Mouse (Mus musculus) spleen, adult 12 weeks (tissue): ENCODE data around the gene Arsb.

Source experiments
- DNase-seq: peaks from one replicate; pipeline ENCODE4 v3.0.0; 2022; ENCODE audit warnings: low spot score

Gene Arsb

DNA sequence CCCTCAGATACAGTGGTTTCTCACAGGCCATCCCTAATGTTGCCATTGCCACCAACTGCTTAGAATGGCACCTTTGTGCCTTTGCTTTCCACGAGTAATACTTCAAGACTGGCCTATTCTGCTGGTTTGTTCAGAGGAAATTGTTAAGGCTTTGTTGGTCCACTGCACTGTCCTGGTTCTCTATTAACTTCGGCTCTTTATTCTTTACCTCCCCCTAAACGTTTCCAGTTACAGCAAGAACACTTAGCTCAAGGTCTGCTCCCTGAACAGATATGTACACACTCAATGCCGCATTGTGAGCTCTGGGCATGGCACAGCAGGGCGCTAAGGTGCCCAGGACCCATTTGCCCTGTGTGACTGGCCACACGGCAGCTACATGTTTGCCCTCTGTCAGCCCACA, 119.8 kb downstream of the Arsb start:
- no peak for DNase-seq

DNA sequence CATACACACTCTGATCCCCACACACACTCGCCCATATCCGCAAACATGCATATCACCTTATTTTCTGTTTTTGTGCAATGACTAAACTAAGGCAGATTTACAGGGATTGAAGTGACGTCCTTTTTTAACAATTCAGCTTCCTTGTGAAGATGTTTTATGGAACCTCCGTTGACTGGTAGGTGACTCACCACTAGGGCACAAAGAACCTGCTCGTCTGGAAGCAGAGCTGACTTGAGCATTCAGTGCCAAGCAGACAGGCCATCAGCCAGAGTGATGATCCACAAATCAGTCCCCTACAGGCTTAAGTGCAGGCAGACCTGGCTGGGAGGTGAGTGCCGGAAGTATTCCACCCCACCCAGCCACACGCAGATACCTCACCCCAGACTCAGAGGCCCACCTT, 120.7 kb downstream of the Arsb start:
- DNase-seq: no peak

DNA sequence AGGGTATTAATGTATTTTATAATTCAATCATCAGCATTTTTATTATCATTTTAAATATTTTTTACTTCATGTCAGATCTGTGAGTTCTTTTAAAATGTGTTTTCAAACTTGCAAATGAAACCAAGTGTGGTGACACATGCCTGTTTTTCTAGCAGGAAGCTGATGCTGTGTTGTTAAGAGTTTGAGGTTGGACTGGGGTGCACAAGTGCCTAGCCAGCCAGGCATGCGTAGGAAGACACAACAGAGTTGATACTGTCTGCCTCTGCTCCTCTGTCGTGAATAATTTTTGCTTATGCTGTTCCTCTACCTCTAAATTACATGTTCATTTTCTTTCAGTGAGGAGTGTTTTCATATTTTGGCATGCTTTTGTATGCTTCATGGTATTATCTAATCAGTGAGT, 122.7 kb downstream of the Arsb start:
- no peak for DNase-seq

DNA sequence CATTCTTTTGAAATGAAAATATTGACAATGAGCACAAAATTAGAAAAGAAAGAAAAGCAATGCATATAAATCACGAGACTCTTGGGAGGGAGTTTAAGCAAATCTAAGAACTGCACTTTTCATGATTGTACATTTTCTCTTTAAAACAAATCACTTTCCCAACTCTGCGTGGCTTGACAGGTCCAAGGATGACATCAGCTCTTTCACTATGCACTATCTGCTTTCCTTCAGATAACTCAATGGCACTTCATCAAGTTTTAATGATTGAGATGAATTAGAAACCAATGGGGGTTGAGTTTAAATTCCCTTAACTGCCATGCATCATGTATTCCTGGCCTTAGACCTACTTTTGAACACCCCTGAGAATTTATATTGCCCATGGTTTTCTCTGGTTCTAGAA, 124.0 kb downstream of the Arsb start:
- no peak for DNase-seq

DNA sequence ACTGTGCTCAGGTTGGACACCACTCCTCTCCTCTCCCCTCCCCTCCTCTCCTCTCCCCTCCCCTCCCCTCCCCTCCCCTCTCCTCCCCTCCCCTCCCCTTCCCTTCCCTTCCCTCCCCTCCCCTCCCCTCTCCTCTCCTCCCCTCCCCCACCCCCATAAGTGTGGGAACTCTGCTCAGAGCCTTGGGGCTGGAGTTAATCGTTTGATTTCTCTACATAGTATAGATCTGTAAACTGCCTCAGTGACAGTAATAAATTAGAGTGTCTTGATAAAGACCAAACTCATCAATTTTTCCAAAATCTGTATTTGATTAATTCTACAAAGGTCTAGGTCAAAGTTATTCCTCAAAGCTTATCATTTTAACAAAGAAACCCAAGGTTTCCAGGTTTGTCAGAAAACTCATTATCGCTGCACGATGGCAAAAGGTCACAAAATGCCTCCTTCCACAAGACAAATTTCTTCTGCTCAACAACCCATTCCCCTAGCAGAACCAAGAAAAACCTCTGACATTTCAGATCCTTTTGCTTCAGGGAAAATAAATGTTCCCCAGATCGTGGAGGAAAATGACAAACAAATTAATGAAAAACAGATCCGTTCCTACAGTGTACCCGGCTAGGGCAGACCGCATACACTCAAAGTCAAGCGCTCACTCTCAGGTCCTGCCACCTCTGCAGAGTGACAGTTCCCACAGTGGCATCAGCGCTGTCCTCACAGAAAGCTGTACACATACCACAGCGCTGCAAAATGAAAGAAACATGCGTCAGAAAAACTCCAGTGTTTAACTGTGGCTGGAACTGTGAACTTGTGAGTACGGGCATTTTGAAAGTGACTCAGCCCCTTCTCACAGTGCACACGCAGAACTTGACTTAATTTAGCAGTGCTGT, 126.8 kb downstream of the Arsb start:
- no peak for DNase-seq

DNA sequence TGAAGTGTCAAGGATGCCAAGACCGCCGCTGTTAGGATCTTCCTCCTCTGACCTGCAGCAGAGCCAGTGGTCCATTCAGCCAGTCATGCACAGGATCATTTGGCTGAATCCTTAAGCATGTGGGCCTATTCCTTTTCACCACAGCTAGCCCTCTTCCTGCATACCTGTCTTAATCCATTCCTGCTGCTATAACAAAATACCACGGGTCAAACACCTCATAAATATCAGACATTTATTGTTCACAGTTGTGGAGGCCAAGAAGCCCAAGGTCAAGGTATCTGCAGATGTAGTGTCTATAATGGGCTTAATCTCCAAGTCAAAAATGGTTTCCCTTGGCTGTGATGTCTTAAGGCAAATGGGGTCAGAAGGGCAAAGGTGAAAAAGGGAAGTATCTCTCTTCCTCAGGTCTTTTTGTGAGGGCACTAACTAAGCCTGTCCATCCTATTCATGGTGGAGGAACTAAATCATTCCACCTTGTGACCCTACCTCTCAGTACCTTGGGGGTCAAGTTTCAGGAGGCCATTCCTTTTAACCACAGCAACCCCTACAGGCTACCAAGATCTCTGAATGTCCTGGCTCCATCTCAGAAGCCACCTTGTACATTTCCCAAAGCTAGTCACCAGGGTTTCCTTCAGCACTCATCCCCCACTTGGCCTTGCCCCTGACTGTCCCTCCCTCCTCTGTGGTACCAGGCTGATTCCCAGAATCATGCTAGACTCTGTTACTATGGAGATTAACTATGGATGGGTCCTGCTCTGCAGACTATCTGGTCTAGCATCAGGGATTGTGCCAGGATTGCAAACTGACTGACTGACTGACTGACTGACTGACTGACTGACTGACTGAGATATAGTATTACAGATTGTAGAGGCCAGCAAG, 128.2 kb downstream of the Arsb start:
- DNase-seq: no peak

DNA sequence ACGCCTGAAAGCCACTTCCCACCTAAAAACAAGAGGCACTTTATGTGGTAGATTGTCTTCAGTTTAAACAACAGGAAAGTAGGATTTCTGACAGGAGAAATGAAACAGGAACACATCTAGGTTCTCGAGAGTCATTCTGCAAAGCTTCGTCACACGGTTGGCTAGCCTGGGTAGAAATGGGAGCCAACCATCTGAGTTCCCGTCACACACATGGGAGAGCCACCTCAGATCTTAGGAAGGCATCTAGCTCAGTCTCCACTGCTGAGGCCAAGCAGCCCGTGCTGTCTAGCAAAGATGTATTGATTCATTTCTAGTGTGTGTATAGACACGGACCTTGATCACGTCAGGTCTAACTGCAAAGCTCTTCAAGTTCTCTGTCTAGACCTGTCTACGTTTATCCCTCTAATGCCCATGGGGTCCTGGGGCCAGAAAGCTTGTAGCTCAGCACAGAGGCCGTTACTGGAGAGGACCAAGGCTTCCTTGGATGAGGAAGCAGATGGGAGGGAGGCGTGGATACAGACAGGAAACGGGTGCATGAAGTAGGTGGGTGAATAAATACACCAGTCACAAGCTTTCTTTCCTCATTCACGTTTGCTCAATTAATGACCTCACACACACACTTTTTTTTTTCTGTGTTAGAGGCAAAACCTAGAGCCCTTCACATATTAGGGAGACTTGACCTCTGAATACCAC, 129.7 kb downstream of the Arsb start:
- DNase-seq: no peak

DNA sequence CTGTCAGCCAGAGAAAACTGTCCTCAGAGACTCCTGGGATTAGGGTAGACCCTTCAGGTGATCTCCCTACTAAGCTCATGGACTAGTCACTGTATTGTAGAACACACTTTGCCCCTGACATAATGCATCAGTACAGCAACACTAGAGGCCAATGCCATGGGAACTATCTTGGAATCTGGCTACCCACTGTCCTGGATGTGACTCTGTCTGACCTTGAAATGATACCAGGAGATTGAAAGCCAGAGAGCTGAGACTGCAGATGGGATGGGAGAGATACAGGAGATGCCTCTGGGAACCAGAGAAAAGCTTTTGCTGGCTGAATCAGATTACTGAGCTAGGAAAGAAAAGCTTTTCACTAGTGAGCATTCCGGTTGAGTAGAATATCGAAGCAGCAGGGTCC, 130.7 kb downstream of the Arsb start:
- no peak for DNase-seq

DNA sequence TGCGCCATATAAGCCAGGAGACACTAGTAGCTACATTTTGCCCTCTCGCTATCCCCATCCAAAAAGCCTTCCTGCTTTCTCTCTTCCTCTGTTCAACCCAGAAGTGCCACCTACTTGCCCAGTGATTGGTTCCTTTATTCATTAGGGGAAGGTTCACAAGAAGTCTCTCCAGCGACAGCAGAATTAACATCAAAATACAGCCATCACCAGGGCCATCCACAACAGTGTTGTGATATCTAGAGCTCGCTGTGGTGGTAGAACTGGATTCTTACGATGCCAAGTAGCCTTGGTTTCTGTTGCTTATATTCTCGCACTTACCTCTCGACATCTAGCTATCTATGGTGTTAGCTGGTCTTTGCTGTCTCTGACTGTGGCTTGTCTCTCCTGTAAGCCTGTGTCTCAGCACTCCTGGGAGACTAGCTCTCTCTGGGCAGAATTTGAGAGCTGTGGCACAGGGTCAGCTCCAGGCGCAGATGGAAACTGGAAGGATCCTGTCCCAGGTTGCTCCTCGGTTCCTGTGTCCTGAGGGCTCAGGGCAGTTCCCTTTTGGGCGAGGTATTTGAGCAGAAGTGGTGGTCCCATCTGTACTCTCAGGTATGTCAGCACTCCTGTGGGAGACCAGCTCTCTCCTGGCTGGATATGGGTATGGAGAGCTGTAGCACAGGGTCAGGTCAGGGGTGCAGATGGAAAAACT, 135.3 kb downstream of the Arsb start:
- DNase-seq: no peak

DNA sequence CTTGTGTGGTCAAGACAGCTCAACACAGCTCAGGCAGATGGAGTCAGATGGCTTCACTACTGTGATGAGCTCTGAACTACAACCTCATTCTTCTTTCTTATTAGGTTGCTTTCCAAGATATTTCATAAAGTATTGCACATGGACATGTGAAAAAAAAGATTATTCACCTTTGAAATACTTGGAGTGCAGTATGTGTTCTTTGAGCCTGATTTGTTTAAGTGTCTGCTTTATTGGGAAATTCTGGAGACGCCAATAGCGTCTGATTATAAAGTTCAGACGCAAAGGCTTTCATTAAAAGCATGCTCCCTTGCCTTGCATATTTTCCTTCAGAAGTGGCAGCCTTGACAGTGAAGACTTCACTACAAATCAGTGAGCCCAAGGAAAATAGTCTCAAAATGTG, 136.5 kb downstream of the Arsb start:
- DNase-seq: no peak

DNA sequence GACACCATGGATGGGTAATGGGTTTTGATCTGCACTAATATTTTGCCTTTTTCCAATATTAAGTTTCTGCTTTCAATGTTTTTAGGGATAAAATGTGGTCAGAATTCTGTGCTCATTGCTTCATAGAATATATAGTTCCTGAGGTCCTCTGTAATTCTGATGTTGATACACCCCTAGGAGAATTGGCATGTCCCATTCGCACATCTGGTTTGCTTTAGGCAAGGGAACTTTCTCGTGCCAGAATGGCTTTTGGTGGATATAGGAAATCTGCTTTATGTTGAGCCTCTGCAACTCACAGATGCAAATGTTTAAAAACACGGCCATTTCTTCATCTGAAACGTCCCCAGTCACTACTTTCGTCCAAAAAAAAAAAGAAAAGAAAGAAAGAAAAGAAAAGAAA, 138.4 kb downstream of the Arsb start:
- DNase-seq: no peak

DNA sequence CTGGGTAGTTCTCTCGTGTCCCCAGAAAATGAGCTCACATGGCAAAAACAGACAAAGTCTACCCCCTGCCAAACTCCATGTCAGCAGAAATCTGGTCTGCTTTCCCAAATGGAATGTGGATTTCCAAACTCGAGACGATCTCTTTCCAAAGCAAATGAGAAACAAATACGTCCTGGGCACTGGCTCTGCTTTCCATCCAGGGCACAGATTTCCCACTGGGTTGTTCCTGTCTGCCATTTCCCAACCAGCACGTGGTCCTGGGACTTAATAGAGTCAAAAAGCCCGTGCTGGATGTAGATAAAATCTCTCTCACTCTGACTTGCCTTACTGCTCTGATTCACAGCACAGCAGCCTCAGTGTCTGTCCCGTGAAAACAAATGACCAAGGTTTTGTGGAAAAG, 139.6 kb downstream of the Arsb start:
- no peak for DNase-seq

DNA sequence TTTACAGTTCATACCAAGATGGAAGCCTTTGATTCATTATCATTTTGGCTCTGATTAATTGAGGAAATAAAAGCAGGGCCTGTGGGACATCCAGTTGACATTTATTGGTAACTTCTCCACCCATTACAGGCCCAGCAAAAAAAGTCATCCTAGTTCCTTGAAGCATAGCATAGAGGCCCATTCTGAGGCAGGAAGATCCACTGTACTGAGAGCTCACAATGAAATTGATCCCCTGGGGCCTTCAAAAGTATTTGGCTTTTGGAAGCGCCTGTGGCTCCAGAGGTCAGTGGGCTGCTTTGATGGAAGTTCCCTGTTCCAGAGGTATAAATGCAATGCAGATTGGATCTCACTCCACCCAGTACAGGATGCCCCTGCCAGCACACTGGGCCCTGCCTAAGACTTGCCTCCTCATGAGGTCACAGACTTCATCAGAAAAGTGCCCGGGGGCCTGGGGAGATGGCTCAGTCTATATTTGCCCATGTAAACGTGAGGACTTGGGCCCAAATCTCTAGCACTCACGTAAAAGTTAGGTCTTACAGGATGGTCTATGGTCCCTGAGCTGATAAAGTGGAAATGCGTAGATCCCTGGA, 141.0 kb downstream of the Arsb start:
- DNase-seq: no peak

DNA sequence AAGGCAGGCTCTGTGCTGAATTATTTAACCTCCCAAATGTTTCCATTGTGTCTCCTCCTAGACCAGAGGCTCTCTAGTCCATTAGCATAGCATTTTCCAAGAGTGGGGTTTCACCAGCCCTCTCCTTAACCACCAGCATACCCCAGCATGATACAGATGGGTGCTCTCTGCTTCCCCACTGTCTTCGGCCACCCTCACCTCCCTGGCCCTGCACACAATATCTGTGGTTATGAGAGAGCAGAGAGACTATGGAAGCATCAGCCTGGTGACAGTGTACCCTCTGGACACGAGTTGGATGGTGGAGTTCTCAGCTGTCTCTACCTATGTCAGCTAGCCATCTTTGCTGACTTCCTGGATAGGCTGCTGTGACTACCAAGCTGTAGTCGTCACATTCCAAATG, 142.8 kb downstream of the Arsb start:
- no peak for DNase-seq

DNA sequence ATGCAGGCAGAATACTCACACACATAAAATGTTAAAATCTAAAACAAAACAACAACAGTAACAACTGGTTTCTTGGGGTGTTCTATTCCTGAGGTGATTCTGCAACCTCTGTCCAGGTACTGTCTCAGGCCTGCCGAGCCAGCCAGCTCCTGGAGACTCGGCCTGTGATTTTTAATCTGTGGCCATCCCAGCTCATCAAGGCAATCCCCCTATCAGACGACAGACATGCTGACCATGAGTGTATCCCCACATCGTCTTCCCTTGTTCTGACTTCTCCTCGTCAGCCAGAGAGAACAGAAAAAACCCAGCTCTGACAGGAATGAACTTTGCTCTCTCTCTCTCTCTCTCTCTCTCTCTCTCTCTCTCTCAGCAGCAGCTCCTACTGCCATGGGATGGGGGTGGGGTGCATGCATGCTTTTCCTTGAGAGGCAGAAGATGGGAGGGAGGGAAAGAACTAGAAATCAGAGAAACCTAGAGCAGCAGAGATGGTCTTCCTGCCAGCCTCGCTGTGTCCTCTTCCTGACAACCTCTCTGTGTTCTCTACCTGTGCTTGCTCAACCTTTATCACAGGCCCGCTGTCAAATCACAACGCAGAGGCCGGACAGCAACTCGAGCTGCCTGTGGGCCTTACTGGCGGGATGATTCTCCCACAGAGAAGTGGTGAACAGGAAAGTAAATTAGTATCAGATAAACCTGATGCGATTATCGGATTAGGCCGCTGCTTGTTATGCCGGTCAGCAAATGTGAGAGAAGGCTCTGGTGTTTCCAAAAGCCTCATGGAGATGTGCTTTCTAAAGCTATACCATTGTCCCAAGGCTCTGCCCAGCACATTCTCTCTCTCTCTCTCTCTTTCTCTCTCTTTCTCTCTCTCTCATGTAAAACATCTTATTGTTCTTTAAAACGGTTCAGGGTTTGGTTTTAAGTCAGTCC, 144.5 kb downstream of the Arsb start:
- DNase-seq: no peak

DNA sequence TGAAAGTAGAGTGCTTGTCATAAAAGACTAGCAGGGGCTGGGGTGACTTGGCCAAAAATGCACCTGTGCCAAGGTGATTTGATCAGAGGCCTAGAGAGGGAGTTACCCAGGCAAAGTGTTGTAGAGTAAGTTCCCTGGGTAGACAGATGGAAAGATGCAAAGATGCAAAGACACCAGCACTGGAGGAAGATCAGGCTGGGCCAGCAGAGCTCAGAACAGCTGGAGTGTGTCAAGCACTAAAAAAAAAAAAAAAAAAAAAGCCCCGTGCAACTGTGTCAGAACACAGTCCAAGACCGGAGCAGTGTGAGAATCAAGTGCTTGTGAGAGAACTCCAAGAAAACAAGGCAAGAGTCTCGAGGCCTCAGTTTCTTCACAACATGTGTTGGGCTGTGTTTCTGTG, 148.1 kb downstream of the Arsb start:
- DNase-seq: no peak

DNA sequence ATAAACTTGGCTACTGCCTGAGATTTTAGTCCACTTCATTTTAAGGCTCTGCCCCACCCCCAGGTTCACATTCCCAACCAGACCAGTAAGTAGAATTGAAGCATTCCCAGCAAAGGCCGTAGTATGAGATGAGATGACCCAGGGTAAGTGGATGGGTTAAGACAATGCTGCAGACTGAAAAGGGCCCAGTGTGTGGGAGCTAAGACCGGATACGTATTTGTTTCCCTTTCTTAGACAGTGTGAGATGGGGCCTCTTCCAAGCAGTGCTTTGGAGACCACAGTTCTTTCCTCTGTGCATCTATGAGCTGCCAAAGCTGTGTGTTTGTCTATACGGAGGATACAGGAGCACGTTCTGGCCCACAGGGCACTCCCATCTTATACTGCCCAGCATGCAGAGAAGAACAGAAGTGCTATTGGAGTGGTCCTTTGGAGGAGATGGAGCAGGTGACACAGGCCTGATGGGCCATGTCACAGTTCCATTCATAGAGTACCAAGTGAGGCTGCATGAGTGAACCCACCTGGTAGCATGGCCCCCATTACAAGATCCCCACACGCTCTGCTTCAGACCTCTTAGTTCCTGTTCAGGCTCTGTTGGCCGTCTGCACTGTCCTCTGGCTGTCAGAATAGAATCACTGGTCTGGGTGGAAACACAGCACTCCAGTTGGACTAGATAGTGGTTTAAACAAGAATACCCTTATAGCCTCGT, 148.8 kb downstream of the Arsb start:
- DNase-seq: no peak

DNA sequence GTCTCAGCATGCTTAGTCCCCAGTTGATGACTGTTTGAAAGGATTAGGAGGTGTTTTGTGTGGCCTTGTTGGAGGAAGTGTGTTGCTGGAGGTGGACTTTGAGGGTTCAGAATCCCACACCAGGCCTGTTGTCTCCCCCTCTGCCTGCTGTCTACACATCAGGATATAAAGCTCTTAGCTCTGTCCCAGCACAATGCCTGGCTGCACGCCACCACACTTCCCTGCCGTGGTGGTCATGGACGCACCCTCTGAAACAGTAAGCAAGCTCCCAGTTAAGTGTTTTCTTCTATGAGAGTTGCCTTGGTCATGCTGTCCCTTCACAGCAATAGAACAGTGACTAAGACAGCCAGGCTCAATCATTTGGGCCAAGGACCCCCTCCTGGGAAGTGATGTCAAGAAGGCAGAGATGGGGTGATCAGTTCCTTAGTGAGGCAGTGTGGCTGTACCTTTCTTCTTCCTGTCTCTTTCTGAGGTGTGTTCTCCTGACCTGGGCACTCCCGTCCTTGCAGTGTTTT, 149.4 kb downstream of the Arsb start:
- DNase-seq: no peak

DNA sequence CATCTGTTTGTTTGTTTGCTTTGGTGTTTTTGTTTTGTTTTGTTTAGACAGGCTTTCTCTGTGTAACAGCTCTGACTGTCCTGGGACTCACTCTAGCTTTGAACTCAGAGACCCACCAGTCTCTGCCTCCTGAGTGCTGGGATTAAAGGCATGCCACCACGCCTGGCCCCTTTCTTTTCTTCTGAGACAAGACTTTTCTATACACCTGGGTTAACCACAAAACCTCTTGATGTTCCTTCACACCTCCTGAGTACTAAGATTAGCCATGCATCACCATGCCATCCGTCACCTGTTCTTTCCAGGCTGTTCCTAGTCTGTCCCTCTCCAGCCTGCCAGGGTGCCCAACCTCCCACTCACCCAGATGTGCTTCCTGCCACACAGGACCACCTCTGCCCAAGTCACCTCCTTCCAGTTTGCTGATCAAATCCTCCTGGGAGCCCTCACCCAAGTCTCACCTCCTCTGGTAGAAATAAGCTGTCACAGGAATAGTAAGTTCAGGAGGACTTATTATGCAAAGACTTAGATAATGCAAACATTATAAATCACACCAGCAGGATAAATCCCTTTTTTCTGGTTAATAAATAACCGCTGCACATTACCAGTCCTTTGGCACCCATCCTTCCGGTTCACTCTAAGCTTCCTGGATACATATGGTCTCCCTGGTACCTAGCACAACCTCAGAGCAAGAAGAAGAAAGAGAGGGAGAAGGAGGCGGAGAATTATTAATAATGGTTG, 150.6 kb downstream of the Arsb start:
- no peak for DNase-seq
